Mouse (Mus musculus): ENCODE results near the gene Apol7c. TPM values are rescaled to one million over a fixed set of nuclear protein-coding genes. Genes with fewer than 3 reads are reported as not detected.

The Apol7c gene
- polyA plus RNA-seq (2012; ENCODE audit: low replicate concordance), result not detected in 2 replicates

GRCm38 (mm10) chr15:77533216-77533615, at the start of gene Apol7c:
Gene Apol7c (minus strand): TSS chr15:77533316.

GRCm38 (mm10) chr15:77561792-77562191, 28.7 kb upstream of the Apol7c start, which contains the start of gene 1700025B11Rik:
Gene 1700025B11Rik (minus strand): TSS chr15:77561892.

GRCm38 (mm10) chr15:77507966-77508365, 25.1 kb downstream of the Apol7c start, which contains the start of gene Apol11a:
Gene Apol11a (plus strand): TSS chr15:77508271.

GRCm38 (mm10) chr15:77476693-77477092, 56.4 kb downstream of the Apol7c start, which contains the start of gene Apol10a:
Gene Apol10a (plus strand): TSS chr15:77477047.

Other genes starting within 250 kb of the Apol7c start
- 0.51 and 0.92 TPM in 2 replicates for gene Rbfox2, start 226.3 kb downstream of the Apol7c start, polyA plus RNA-seq (2012; ENCODE audit: low replicate concordance)
- gene Apol7a, start 134.2 kb downstream of the Apol7c start, polyA plus RNA-seq (2012; ENCODE audit: low replicate concordance), result not detected in 2 replicates
- 0.34 TPM in 1 of 2 replicates, not detected in the other for gene Apol9a, start 122.2 kb downstream of the Apol7c start, polyA plus RNA-seq (2012; ENCODE audit: low replicate concordance)
- not detected in 2 replicates for gene Apol7b, start 85.8 kb downstream of the Apol7c start, polyA plus RNA-seq (2012; ENCODE audit: low replicate concordance)
- 0.06 and 0.16 TPM in 2 replicates for gene Apol10a, start 56.3 kb downstream of the Apol7c start, polyA plus RNA-seq (2012; ENCODE audit: low replicate concordance)
- gene Apol11a, start 25.0 kb downstream of the Apol7c start, polyA plus RNA-seq (2012; ENCODE audit: low replicate concordance), result not detected in 2 replicates
- not detected in 2 replicates for gene 1700025B11Rik, start 28.6 kb upstream of the Apol7c start, polyA plus RNA-seq (2012; ENCODE audit: low replicate concordance)
- gene Apol10b, start 62.8 kb upstream of the Apol7c start, polyA plus RNA-seq (2012; ENCODE audit: low replicate concordance), result 0.07 TPM in 1 of 2 replicates, not detected in the other
- gene Gm36245, start 65.9 kb upstream of the Apol7c start, polyA plus RNA-seq (2012; ENCODE audit: low replicate concordance), result not detected in 2 replicates
- gene Apol11b, start 110.0 kb upstream of the Apol7c start, polyA plus RNA-seq (2012; ENCODE audit: low replicate concordance), result 2.8 and 4.6 TPM in 2 replicates
- not detected in 2 replicates for gene Apol7e, start 165.5 kb upstream of the Apol7c start, polyA plus RNA-seq (2012; ENCODE audit: low replicate concordance)
- 0.60 and 0.71 TPM in 2 replicates for gene Apol9b, start 195.7 kb upstream of the Apol7c start, polyA plus RNA-seq (2012; ENCODE audit: low replicate concordance)
- 3.9 and 21.4 TPM in 2 replicates for gene Apol8, start 223.7 kb upstream of the Apol7c start, polyA plus RNA-seq (2012; ENCODE audit: low replicate concordance)